Mouse (Mus musculus): Measurements from ENCODE around the gene Gtpbp4.
"Not testable (repeated sequence)": the region's sequence is repeated elsewhere in the genome, so short reads cannot be mapped to it uniquely, and the experiment has no call there.

The Gtpbp4 gene

GRCm38 (mm10) chr13:8972972-8973371, 22.9 kb downstream of the Gtpbp4 start:
- no peak for DNase-seq (ENCODE audit: low spot score in 2 of 2)

- no peak for DNase-seq (ENCODE audit: low spot score in 2 of 2)
These were observed 23.5 kb downstream of the Gtpbp4 start for GRCm38 (mm10) chr13:8972369-8972768.

- no peak for DNase-seq (ENCODE audit: low spot score in 2 of 2)
These were observed 28.1 kb downstream of the Gtpbp4 start for GRCm38 (mm10) chr13:8967742-8968141.

- no peak for DNase-seq (ENCODE audit: low spot score in 2 of 2)
These were observed 30.7 kb downstream of the Gtpbp4 start for GRCm38 (mm10) chr13:8965224-8965623.

- DNase-seq (ENCODE audit: low spot score in 2 of 2) = not testable (repeated sequence)
These were observed 33.6 kb downstream of the Gtpbp4 start for GRCm38 (mm10) chr13:8962266-8962665.

- DNase-seq (ENCODE audit: low spot score in 2 of 2) = not testable (repeated sequence)
These were observed 34.6 kb downstream of the Gtpbp4 start for GRCm38 (mm10) chr13:8961128-8961888.

- not testable (repeated sequence) for DNase-seq (ENCODE audit: low spot score in 2 of 2)
These were observed 36.3 kb downstream of the Gtpbp4 start for GRCm38 (mm10) chr13:8959554-8959953.

- not testable (repeated sequence) for DNase-seq (ENCODE audit: low spot score in 2 of 2)
These were observed 36.8 kb downstream of the Gtpbp4 start for GRCm38 (mm10) chr13:8959058-8959457.

GRCm38 (mm10) chr13:8956873-8957272, 39.0 kb downstream of the Gtpbp4 start:
- not testable (repeated sequence) for DNase-seq (ENCODE audit: low spot score in 2 of 2)

GRCm38 (mm10) chr13:8955127-8955526, 40.8 kb downstream of the Gtpbp4 start:
- DNase-seq (ENCODE audit: low spot score in 2 of 2) = not testable (repeated sequence)

- DNase-seq (ENCODE audit: low spot score in 2 of 2) = not testable (repeated sequence)
These were observed 43.3 kb downstream of the Gtpbp4 start, which contains the start of gene Idi2 for GRCm38 (mm10) chr13:8952563-8952962. Idi2 (plus strand) TSS chr13:8952863.

- not testable (repeated sequence) for DNase-seq (ENCODE audit: low spot score in 2 of 2)
These were observed 47.8 kb downstream of the Gtpbp4 start, which contains the start of gene Gm9745 for GRCm38 (mm10) chr13:8948131-8948530. Gm9745 (minus strand) TSS chr13:8948231.

- DNase-seq (ENCODE audit: low spot score in 2 of 2) = not testable (repeated sequence)
These were observed 52.1 kb downstream of the Gtpbp4 start for GRCm38 (mm10) chr13:8943828-8944227.

GRCm38 (mm10) chr13:8941701-8942100, 54.2 kb downstream of the Gtpbp4 start:
- DNase-seq (ENCODE audit: low spot score in 2 of 2) = not testable (repeated sequence)

- DNase-seq (ENCODE audit: low spot score in 2 of 2) = not testable (repeated sequence)
These were observed 54.8 kb downstream of the Gtpbp4 start for GRCm38 (mm10) chr13:8941110-8941509.

GRCm38 (mm10) chr13:8937611-8938140, 58.2 kb downstream of the Gtpbp4 start:
- DNase-seq (ENCODE audit: low spot score in 2 of 2) = not testable (repeated sequence)

GRCm38 (mm10) chr13:8933499-8933898, 62.4 kb downstream of the Gtpbp4 start:
- no peak for DNase-seq (ENCODE audit: low spot score in 2 of 2)
